Mouse (Mus musculus) right cerebral cortex, adult 18-20 months (tissue): ENCODE results near the gene Cacna1e.

Experiments used
- DNase-seq: peaks from one replicate; pipeline ENCODE4 v3.0.0; 2022; ENCODE audit warnings: mixed read lengths

The Cacna1e gene

DNA sequence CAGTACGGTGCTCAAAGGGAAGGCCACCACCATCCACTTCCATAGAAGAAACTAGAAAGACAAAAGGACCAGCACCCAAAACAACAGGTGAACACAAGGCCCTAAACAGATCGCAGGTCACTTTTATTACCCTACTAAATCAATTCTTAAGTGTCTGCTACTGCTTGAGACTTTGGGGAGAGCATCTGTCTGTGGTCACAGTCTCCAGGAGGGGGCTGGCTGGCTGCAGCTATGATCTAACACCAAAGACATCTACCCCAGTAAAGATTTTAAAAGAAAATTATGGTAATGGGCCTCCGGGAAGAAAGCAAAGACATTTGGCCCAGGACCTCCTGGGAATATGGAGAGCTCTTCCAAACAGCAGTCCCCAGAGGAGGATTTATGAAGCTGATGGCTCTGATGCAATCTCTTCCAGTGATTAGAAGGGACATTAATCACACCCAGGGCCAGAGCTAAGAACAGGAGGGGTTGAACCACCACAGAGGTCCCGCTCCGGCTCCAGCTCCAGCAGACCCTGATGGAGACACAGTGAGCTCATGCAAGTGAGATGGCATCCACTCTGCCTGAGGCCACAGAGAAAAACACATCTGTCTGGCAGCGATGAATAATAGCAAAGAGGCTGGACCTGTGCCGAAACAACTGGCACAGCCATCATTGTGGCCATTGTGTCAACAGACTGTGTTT, 178.3 kb downstream of the Cacna1e start:
- DNase-seq: no peak

DNA sequence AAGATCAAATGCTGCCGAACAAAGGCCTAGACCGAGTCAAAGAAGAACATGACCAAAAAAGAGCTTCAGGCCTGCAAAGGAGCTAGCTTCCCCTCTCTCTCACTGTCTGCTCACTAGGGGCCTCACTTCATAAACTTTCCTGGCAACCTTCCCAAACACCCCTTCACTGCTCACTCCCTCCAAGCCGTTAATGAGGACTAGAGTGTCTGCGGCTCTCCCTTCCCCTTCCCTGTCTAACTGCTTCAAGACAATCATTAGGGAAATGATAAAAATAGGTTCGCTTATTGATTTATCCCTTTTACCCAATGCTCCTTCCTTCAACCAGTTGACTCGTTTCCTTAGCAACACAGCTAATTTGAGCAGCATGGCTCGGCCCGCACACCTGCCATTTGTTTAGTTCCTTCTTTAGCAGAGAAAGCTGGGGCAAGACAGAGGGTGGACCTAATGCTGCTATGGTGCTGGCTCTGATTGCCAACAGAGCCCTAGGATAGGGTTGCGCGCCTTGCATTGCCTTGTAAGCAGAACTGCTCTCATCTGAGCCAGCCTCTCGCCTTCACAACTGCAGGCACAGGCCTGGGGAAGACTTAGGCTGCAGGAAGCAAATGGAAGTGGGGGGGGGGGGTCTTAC, 179.6 kb downstream of the Cacna1e start:
- DNase-seq: no peak

DNA sequence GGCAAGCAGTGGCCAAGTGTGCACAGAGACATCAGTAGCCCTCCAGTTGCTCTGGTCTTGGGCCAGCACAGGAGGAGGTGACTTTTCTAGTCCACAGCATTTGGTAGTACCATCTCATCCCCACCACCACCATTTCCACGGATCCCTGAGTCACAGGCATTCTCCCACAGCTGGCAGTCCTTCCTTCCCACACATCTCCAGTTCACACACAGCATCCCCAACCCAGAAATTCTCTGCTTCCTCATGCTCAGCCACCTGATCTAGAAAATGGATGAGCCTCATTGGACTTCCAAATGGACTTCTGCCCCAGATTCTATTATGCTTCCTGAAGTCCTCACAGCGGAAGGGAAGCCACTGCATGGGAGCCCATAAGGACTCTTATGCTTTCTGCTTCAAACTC, 181.7 kb downstream of the Cacna1e start:
- DNase-seq: peak; percentile 74

DNA sequence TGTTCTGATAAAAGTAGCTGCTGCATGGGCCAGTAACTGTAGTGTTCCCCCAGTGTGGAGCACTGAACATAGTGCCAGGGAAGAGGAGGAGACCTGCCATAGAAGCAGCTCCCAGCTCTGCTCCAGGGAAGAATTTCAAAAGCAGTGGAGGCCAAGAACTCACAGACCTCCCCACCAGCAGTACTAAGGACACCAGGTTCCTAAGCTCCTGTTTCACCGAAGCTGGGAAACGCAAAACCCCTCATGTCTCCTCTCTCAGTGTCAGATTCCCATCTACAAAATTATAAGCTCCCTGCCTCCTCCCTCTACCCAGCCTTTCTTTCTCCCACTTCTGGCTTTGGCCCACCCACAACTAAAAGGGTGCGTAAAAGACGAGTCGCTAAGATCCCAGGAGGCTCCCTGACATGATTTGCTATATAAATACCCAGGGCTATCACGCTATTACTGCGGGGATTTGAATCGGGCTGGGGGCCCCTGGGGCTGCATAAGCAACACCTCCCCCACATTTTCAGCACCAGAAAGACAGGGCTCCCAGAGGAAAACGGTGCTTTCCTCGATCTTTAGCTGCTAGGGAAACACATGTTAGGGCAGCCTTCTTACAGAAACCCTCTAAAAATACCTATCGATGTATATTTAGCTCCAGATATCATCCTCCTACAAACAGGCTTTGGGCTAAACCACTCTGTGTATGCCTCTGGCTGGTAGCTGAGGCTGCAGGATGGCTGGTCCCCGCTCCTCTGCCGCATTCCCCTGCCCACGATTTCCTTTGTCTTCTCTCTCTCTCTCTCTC, 195.2 kb downstream of the Cacna1e start:
- peak; percentile 46 for DNase-seq

DNA sequence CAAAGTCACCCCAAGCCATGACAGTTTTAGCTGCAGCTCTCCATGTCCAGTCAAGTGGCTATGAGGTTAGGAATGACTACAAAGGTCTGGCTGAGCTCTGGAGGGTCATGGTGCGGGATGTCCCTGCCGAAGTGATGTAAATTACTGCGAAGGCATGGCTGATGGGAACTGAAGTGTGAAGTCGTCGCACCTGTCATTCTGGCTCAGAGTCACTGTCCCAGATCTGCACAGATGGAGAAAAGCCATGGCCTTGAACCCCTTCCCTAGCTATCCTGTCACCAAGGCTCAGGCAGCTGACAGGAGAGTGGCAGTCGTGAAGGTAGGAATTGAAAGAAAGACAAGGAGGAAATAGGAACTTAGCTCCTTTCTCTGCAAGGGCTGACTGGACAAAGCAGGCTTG, 197.4 kb downstream of the Cacna1e start:
- no peak for DNase-seq

DNA sequence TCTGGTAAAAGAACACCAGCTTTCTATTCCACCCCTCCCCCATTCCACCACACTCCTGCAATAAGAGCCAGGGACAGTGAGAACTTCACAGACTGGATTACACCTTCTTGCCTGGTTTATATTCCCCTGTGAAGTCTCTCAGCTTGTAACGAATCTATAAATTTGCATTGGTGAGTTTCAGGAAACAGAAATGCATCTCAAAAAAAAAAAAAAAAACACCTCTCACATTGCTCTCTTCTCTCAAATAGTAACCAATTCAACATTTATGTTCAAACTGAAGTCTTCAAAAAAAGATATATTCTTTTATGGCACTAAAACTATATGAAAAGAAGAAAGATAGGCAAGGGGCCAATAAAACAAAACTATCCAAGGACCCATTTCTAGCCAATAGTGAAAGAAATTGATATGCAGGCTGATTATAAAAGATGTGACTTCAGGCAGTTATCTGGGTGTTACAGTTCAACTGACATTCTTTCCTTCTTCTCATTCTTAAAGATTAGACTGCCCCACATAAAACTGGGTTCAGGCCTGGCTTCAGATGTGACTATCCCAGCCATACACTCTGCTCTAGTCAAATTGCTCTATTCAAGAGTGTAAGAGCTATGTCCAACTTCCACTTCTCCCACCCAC, 200.7 kb downstream of the Cacna1e start:
- no peak for DNase-seq

DNA sequence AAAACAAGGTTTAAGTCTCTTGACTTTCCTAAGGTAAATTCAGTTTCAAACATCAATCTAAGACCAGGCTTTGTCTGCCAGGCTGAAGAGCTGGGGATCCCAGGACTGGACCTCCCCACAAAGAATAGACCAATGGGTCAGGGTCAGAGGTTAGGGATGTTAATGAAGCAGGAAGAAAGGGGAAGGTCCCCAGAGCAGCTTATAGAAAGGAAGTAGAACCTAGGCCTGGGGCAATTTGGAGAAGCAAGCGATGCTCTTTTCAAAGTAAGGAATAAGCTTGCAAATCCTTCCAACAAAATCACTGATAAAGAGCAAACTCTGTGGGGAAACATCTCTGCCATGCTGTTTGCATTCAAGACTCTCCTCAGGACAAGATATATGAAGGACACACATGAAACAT, 205.3 kb downstream of the Cacna1e start:
- no peak for DNase-seq

DNA sequence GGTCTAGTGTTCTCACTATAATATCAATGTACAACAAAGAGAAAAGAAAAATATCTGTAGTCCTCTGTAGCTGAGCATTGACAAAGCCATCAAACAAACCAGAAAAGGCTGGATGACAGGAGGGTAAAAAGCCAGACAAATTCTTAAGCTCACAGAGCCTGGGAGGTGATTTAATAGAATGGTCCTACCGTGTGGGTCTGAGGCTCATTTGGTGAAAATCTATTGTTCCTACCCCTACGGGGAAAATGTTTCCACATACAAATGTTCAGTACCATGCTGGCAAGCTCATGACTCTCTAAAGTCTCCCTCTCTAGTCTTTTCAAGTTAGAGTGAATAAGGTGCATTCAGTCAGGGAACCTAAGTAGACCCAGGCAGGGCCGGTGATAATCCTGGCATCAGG, 206.2 kb downstream of the Cacna1e start:
- no peak for DNase-seq

DNA sequence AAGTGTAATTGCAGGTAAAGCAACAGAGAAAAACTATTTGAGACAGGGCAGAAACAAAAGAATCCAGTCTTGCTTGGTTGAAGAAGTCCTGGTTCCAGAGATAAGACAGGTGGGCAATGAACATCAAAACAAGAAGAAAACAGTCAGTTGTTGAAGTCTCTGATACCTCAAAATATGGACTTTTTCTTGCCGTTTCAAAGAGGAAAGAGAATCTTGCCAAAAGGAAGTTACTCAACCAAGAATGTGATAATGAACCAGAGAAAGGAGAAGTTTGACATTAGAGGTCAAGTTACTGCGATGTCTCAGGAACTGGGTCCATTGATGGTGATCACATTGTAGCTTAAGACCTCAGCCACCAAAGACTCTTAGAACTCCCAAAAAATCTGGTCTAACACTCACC, 206.6 kb downstream of the Cacna1e start:
- DNase-seq: no peak

DNA sequence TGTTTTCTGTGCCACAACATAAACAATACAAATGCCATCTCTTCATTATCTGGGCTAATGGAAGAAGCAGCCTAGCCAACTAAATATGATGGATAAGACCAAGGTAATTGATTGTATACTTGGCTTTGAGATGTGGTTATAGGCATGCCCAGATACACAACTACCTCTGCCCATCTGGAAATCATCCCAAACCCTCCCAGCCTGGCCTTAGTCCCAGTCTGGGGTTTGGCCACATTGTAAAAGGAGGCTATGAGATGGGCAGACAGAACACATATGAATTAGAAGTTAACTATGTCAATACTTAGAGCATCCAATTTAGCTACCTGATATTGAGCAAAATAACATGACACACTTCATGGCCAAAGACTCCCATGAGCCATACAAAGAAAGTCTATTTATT, 220.6 kb downstream of the Cacna1e start:
- DNase-seq: no peak

DNA sequence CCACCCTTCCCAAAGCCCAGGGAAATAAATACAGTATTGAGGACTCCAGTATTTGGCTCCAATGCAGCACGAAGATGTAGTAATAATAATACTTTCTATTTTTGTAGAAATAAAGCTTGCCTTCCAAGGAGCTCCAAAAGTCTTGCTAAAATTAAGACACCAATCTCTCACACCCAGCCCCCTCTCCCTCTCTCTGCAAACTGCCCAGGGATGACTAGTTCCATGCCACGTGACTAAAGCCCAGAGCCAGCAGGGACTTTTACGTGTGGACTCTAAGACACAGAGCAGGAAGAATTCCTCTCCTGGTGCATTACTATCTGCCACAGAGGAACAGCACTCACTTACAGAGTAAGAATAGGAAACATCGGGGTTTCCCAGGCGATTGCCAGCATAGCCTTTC, 222.3 kb downstream of the Cacna1e start:
- peak; percentile 82 for DNase-seq

DNA sequence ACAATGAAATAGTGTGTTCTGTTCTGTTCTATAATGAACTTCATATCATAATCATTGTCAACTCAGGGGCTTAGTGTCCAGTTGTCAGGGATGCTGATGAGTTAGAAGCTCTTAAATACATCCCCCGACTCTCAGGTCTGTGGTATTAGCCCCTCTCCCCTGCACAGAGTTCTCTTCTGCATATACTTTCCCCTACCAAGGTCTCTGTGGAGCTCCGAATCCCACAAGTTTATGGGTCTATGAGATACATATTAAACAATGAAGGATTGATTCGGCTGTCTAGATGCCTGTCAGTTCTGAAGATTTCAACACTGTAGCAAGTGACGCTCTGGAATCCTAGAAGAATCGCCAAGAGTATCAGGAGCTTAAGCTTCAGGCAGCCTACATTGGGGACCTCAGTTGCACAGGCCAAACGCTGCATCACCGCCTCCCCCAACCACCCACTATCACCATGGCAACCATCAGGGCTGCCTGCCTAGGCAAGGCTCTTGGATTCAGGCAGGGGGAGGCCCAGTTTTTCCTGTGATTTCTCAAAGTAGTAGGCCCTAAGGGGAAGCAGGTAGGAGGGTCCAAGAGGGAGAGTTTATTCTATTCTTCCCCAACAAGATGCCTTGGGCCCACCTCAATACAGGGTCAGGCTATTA, 223.0 kb downstream of the Cacna1e start:
- DNase-seq: peak; percentile 90

DNA sequence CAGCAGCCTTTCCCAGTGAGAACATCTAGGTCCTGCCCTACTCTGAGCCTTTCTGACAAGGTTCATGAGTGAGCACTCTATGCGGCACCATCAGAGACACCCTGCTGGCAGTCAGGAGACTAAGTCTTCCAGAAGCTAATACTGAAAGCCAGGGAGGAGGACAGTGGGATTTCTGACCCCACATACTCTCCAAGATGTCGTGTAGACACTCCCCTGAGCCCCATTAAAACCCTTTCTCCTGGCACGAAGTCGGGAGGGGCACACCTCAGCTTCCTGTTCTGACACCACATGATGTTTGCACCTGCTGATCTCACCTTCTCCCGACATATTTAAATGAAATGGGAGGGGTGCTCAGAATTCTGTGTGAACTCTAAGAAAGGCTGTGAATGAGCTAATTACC, 226.9 kb downstream of the Cacna1e start:
- no peak for DNase-seq

DNA sequence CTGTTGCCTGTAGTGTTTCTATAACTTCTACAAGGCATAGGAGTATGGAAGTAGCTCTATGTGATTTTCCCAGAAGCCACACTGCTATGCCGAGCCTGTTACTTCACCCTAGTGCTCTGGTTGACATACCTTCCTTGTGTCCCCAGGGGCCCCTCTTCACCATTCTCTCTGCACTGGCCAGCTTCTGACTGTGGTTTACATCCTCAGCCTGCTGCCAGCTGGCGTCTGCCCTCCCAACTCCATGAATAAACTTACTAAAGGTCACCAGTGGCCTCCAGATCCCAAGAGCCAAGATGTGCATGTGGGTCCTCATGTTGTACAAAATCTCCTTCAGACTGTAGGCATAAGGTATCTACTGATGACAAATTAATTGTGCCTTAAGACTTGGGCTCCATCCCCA, 230.3 kb downstream of the Cacna1e start:
- DNase-seq: no peak

DNA sequence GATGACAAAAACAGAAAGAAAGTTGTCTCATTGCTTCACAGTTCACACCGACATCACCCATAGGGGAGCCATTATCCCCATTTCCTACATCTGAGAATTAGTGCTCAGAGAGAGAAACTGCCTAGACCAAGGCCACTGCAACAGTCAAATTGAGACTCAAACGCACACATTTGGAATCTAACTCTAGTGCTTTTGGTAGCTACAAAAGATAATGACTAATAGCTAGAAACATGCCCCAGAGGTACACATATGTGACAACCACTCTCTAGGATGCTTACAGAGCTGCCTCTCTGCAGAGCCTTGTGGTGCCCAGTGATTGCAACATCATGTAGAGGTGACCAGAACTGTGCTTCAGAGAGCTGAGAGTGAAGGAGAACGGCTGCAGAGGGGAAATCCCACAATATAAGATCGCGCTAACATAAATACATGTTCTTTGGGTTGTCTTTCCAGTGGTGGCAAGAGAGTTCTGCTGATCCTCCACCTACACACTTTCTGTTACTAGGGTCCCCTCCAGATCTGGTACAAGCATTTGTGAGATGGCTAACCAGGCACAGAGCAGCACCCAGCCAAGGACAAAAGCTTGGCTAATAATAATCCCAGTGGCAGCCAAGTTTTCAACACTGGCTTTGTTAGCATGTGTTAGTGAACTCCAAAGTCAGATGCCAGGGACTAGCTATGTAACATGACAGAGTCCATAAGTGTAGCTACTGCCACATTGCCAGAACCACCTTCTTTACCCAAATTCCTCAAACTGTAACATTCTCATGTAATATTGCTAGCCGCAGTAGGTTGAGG, 237.9 kb downstream of the Cacna1e start:
- DNase-seq: no peak

DNA sequence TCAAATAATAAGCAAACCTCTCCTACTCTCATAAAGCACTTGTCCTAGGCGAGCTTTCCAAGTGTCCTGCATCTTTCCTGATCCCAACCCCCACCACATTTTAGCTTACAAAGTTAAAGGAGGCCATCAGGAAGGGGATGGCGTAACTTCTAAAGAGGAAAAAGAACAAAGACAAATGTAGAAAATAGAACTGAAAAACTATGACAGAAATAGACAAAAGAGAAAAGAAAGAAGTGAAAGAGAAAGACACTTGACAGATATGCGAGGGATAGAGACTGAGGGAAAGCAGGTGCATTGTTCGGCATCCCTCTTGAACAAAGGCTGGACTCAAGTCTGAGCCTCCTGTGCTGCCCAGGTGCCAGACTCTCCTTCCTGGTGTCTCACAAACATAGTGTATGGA, 246.5 kb downstream of the Cacna1e start:
- DNase-seq: no peak

DNA sequence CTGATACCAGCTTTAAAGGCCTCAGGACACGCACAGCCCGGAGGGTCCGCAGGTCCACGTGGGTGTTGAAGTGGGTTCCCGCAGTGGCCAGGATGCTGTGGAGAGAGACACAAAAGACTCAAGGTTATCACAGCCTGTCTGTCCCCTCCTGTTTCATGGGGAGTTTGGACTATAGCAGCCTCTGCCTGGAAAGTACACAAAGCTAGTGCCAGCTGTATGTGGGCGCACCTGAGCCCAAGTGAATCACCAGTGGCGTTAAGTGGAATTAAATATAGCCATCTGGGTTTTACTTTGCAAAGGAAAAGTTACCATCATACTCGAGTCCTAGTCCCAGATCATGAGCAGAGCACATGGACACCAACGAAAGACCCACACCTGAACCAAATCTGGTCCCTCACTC, 248.5 kb downstream of the Cacna1e start:
- peak; percentile 75 for DNase-seq

DNA sequence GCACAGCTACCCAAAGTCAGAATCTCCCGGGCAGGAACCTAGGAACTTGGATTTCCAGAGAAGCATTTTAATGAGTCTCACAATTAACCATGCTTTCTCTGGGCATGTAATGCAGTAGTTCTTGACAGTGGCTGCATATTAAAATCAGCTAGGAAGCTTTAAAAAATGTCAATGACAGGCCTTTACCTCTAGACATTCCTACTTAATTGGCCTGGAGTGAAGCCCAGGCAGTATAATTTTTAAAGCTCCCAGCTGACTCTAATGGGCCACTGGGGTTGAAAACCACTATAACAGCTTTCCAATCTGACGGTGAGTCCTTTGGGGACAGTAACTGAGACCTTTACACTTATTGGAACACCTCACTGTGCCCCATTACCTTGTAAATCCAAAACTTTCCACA, 251.4 kb downstream of the Cacna1e start:
- DNase-seq: no peak

DNA sequence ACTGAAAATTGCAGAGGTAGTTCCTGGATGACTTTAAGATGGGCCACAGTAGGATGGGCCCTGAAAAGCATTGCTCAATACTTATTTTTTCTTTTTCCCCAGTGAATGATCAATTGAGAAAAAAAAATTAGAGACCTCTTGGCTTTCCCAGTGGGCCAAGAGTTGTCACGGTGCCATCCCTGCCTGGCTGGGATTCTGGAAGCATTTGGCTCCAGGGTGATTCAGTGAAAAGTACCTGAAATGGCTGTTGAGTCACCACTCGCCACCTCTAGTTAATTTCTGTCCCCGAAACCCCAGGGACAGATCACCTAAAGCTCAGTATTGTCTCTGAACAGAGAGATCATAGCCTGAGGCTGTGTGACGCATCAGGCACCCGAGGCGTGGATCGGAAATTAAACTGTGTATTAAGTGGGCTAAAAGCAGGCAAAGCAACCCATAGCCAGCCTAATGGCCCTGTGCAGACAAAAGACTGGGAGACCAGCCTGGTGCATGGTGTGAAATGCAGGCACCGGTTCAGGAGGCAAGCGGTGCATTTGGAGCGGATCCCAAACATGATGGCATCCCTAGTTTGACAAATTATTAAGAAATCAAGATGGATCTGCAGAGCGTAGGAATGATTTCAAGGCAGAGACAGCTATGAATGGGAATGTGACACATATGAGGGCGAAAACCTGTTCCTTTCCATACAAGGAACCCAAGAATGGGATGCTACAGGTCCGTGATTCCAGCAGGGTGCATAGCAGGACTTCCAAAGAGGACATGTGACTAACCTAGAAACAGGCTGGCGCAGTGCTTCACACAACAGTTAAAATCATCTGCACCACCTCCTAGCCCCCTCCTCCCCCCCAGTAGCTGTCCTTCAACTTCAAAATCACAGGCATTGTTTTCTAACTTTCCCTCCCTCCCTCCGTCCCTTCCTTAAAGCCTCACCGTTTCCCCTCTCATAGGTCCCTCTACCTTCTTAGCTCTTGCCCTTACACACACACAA, 261.3 kb downstream of the Cacna1e start:
- DNase-seq: no peak

DNA sequence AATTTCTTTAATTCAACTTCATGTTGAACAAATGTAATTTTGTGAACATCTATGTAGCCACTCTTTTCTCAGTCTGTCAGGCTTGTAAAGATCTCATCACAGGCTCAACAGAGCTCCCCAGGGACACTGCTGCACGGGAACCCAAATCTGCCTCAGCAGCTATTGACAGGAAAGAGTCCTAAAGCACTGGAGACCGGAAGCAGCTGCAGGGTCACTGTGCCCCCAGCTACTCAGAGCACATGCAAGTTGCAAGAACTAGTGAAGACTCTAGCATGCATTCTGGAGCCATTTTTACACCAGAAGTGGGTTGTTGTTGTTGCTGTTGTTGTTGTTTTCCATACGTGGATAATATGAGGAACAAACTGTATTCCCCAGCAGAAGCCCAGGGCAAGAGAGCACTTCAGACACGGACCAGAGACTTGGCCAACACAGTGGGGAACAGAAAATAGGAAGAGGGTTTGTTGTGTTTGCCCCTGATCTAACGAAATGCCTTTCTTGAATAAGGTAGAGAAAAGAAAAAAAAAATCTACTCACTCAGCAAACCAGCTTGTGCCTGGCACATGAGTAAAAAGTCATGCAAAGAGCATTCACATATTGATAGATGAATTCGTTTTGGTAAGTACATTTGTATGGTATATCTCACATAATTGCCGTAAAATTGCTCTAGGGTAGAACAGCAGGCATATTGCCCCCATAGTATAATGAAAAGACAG, 266.4 kb downstream of the Cacna1e start:
- DNase-seq: no peak
